Mouse (Mus musculus) brain, embryonic 14.5 days (tissue): ENCODE results near the gene Plekha5.

Experiments used
- CTCF ChIP-seq: fragments of 200-500 bp; IDR thresholded peaks from 2 replicates; pipeline ENCODE4 v1.5.1; 2012; ENCODE audit warnings: inconsistent platforms, mild to moderate bottlenecking, moderate library complexity, borderline replicate concordance; ENCODE audit not compliant: insufficient read depth, insufficient read length; ENCODE audit errors: extremely low read depth
- POLR2A ChIP-seq: fragments of 200-500 bp; IDR thresholded peaks from 2 replicates; pipeline ENCODE4 v1.6.1; 2012; ENCODE audit warnings: mild to moderate bottlenecking, inconsistent platforms, borderline replicate concordance; ENCODE audit not compliant: poor library complexity, insufficient read depth, insufficient read length, severe bottlenecking; ENCODE audit errors: extremely low read depth

DNA sequence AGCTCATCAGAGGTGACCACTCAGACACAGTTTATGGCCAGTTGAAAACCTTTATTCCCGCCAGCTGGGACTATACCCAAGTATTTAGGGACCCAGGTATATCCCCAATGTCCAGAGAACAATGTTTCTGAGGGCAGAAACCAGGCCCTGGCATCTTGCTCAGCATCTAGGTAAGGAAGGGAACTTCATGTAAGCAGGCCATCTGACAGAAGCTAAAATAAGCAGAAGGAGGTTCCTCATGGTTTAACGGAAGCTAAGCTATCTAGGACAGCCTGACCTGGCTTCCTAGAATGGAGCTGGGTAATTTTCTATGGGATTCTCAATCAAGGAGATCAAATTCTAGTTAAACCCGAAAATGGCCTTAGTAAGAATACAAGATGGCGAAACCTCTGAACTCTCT, 185.7 kb downstream of the Plekha5 start:
- no peak for TF ChIP-seq POLR2A
- TF ChIP-seq CTCF: no peak
